Mouse (Mus musculus) CH12.LX (cell line): Measurements from ENCODE around the gene Tmem170. TPM values are rescaled to one million over a fixed set of nuclear protein-coding genes. Genes with fewer than 3 reads are reported as not detected.
"Not testable (repeated sequence)": the region's sequence is repeated elsewhere in the genome, so short reads cannot be mapped to it uniquely, and the experiment has no call there.

Source experiments
- DNase-seq: peaks from one replicate; pipeline ENCODE4 v3.0.0-alpha.2; 2013; ENCODE audit errors: extremely low read depth
- H3K27ac ChIP-seq: 2 replicates; pipeline ENCODE4 v1.5.1; 2012; ENCODE audit warnings: low read depth, mild to moderate bottlenecking, control low read depth, moderate library complexity; ENCODE audit not compliant: insufficient read depth
- H3K27me3 ChIP-seq: replicated peaks from 2 replicates; pipeline ENCODE3; 2012; ENCODE audit warnings: inconsistent platforms
- H3K36me3 ChIP-seq, 2 experiments: replicated peaks in 1 of 2; 2 replicates each; pipeline versions ENCODE3 to v1.6.1; 2012; ENCODE audit warnings: inconsistent platforms in 1 of 2, low read length in 1 of 2, mild to moderate bottlenecking in 1 of 2, mixed read lengths in 1 of 2, moderate library complexity in 1 of 2; ENCODE audit not compliant: control insufficient read depth in 1 of 2, insufficient read depth in 1 of 2
- H3K4me1 ChIP-seq, 2 experiments: 2 replicates each; pipeline ENCODE4 v1.6.1; 2012; ENCODE audit warnings: inconsistent platforms in 1 of 2, moderate library complexity in 1 of 2; ENCODE audit not compliant: insufficient read depth in 2 of 2, control insufficient read depth in 1 of 2
- H3K4me2 ChIP-seq: 2 replicates; pipeline ENCODE4 v1.6.1; 2012; ENCODE audit warnings: low read depth, mild to moderate bottlenecking, control low read depth; ENCODE audit not compliant: poor library complexity, insufficient read depth, severe bottlenecking
- H3K4me3 ChIP-seq, 3 experiments: fragments of 150-350 bp in 1 of 3; sonication (generic) in 1 of 3; replicated peaks in 1 of 3; 2 replicates each; pipeline versions ENCODE3 to v1.5.1; 2011 to 2012; ENCODE audit warnings: low read depth in 2 of 3, low read length in 2 of 3, mild to moderate bottlenecking in 2 of 3, moderate library complexity in 2 of 3, control low read depth in 1 of 3, improper control_type of control experiment in 1 of 3, inconsistent platforms in 1 of 3, mixed read lengths in 1 of 3; ENCODE audit not compliant: poor library complexity in 1 of 3
- H3K79me2 ChIP-seq: replicated peaks from 2 replicates; pipeline ENCODE4 v1.6.1; 2012; ENCODE audit warnings: mild to moderate bottlenecking, moderate library complexity; ENCODE audit not compliant: control insufficient read depth, poor library complexity, insufficient read depth, severe bottlenecking; ENCODE audit errors: extremely low read depth
- H3K9ac ChIP-seq: 2 replicates; pipeline ENCODE4 v1.6.1; 2012; ENCODE audit warnings: low read depth, mild to moderate bottlenecking, control low read depth, moderate library complexity; ENCODE audit not compliant: insufficient read depth
- H3K9me3 ChIP-seq: replicated peaks from 2 replicates; pipeline ENCODE3; 2012; ENCODE audit warnings: low read length, inconsistent platforms, mixed read lengths
- BHLHE40 ChIP-seq: IDR thresholded peaks from 2 replicates; pipeline ENCODE4 v1.6.1; 2011; ENCODE audit warnings: mild to moderate bottlenecking, low read depth, low read length, improper control_type of control experiment
- E2F4 ChIP-seq: IDR thresholded peaks from 2 replicates; pipeline ENCODE4 v1.6.1; 2011; ENCODE audit warnings: low read depth, low read length, improper control_type of control experiment; ENCODE audit not compliant: insufficient replicate concordance
- EP300 ChIP-seq: IDR thresholded peaks from 2 replicates; pipeline ENCODE4 v1.6.1; 2011; ENCODE audit warnings: low read length, improper control_type of control experiment
- HCFC1 ChIP-seq: IDR thresholded peaks from 2 replicates; pipeline ENCODE4 v1.6.1; 2012; ENCODE audit warnings: low read depth, mild to moderate bottlenecking, inconsistent platforms, low read length, improper control_type of control experiment
- JUND ChIP-seq: conservative IDR thresholded peaks from 2 replicates; pipeline ENCODE4 v1.6.1; 2011; ENCODE audit warnings: low read depth, low read length, improper control_type of control experiment
- KAT2A ChIP-seq: IDR thresholded peaks from 2 replicates; pipeline ENCODE4 v1.6.1; 2012; ENCODE audit warnings: low read length, improper control_type of control experiment, inconsistent platforms; ENCODE audit not compliant: insufficient replicate concordance
- MAZ ChIP-seq: IDR thresholded peaks from 2 replicates; pipeline ENCODE4 v1.6.1; 2012; ENCODE audit warnings: low read depth, mild to moderate bottlenecking, inconsistent platforms, low read length, improper control_type of control experiment, moderate library complexity
- MXI1 ChIP-seq: IDR thresholded peaks from 2 replicates; pipeline ENCODE4 v1.6.1; 2011; ENCODE audit warnings: mild to moderate bottlenecking, low read depth, low read length, improper control_type of control experiment
- POLR2AphosphoS2 ChIP-seq: IDR thresholded peaks from 2 replicates; pipeline ENCODE4 v1.6.1; 2011; ENCODE audit warnings: low read depth, low read length, improper control_type of control experiment
- RAD21 ChIP-seq: IDR thresholded peaks from 2 replicates; pipeline ENCODE4 v1.6.1; 2011; ENCODE audit warnings: low read depth, mild to moderate bottlenecking, low read length, improper control_type of control experiment, moderate library complexity
- RCOR1 ChIP-seq: conservative IDR thresholded peaks from 2 replicates; pipeline ENCODE4 v1.6.1; 2012; ENCODE audit warnings: low read depth, mild to moderate bottlenecking, inconsistent platforms, low read length, improper control_type of control experiment
- SIN3A ChIP-seq: IDR thresholded peaks from 2 replicates; pipeline ENCODE4 v1.6.1; 2012; ENCODE audit warnings: low read length, improper control_type of control experiment, inconsistent platforms
- TBP ChIP-seq: conservative IDR thresholded peaks from 2 replicates; pipeline ENCODE4 v1.6.1; 2011; ENCODE audit warnings: low read depth, low read length, improper control_type of control experiment
- TCF12 ChIP-seq: IDR thresholded peaks from 2 replicates; pipeline ENCODE4 v1.6.1; 2014; ENCODE audit warnings: low read depth, mild to moderate bottlenecking, inconsistent platforms, low read length, improper control_type of control experiment
- USF1 ChIP-seq: IDR thresholded peaks from 2 replicates; pipeline ENCODE4 v1.6.1; 2014; ENCODE audit warnings: low read depth, mild to moderate bottlenecking, inconsistent platforms, low read length, improper control_type of control experiment
- USF2 ChIP-seq: conservative IDR thresholded peaks from 2 replicates; pipeline ENCODE4 v1.6.1; 2011; ENCODE audit warnings: low read depth, low read length, improper control_type of control experiment
- ZNF384 ChIP-seq: IDR thresholded peaks from 2 replicates; pipeline ENCODE4 v1.6.1; 2012; ENCODE audit warnings: low read depth, low read length, improper control_type of control experiment, inconsistent platforms
- dilution Hi-C: fragments of 300-500 bp; cut with MboI; formaldehyde crosslinking; loops from 2 replicates; pipeline ENCODE4 v1.14.3; 2020; ENCODE audit warnings: low sequenced_read_pairs; ENCODE audit not compliant: extremely low pct_unique_long_range_greater_than_20kb, extremely low pct_ligation_motif_present
- in situ Hi-C: fragments of 300-500 bp; cut with MboI; formaldehyde crosslinking; loops from 3 replicates; pipeline ENCODE4 v1.14.3; 2019; ENCODE audit warnings: low sequenced_read_pairs, low pct_ligation_motif_present, low pct_unique_long_range_greater_than_20kb, mixed read lengths
- polyA plus RNA-seq: library from polyadenylated mRNA; unstranded; fragments of >175 nt; gene quantifications from 2 replicates; pipeline ENCODE4 v1.2.1, GENCODE M21; 2012; ENCODE audit warnings: low read depth; ENCODE audit not compliant: insufficient read length
- total RNA-seq, 2 experiments: library from RNA; depleted of rRNA; stranded (reverse); fragments of 300-350 nt in 1 of 2; fragments of >200 nt in 1 of 2; gene quantifications; 2 replicates each; pipeline ENCODE4 v1.2.3; 2012 to 2014

Gene Tmem170
- total and polyA plus RNA-seq, 3 experiments: 1.6 to 2.5 (median 2.4) TPM

DNA sequence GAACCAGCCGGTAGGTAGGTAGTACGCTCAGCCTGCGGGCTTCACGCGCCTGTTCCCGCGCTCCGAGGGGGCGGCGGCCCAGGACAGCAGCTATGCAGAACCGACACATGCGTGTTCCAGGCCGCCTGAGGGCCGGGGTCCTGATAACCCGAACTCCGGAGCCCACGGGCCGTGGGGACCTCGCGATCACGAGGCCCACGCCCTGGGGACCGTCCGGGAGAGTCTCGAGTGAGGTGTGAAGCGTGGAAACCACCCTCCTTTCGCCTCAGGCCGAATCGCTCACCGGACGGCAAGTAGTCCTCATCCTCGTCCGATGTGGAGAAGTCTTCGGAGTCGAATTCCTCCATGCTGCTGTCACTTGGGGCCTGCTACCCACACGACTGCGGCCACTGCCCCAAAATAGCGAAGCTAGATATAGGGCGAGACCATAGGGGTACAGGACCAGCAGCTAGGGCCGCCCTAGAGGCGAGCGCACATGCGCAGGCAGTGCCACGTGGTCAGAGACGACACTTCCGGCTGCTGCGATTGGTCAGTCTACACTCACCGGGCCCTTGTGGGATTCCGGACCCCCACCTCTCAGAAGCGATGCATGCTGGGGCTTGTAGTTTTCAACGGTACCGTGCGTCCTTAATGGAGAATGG lies 22.6 kb downstream of the Tmem170 start, which contains the start of gene Cfdp1 (continued):
- TF ChIP-seq E2F4: no peak
- peak; percentile 59; the same call in 1 of the 2 replicates for TF ChIP-seq POLR2AphosphoS2
- TF ChIP-seq MAZ: peak; percentile 100
- TF ChIP-seq MXI1: peak; percentile 82
- TF ChIP-seq RCOR1: no peak
- TF ChIP-seq BHLHE40: no peak
- TF ChIP-seq TBP: peak; percentile 71
- TF ChIP-seq RAD21: no peak
- peak; percentile 75 for TF ChIP-seq SIN3A
- TF ChIP-seq HCFC1: peak; percentile 98
- TF ChIP-seq KAT2A: peak; percentile 96; the same call in 1 of the 2 replicates

- peak; percentile 58 for TF ChIP-seq ZNF384
- peaks cover 0 to 27% of the 10 kb centered on the region in 2 experiments; a peak in 3 of 4 replicates for H3K4me1 ChIP-seq
- peak overlapping the region; percentile 55 for H3K9ac ChIP-seq
- peaks cover 26% of the 10 kb centered on the region for H3K79me2 ChIP-seq
- H3K9me3 ChIP-seq, dilution Hi-C loops, H3K27me3 ChIP-seq, in situ Hi-C loops, H3K27ac ChIP-seq: not testable (repeated sequence)
- peak; percentile 12 for DNase-seq
- H3K4me2 ChIP-seq: peak overlapping the region; percentile 97
- peaks cover 0 to 35% of the 10 kb centered on the region in 2 experiments for H3K36me3 ChIP-seq
- peak overlapping the region; percentile 91 to 97 (median 94) for H3K4me3 ChIP-seq
These were observed 23.3 kb downstream of the Tmem170 start for GRCm38 (mm10) chr8:111853219-111853618.

GRCm38 (mm10) chr8:111846746-111847145 lies 29.8 kb downstream of the Tmem170 start:
- H3K36me3 ChIP-seq: peaks cover 11 to 71% of the 10 kb centered on the region in 2 experiments
- TF ChIP-seq JUND: no peak
- TF ChIP-seq E2F4: no peak
- TF ChIP-seq USF1: no peak
- TF ChIP-seq MAZ: no peak
- no peak for TF ChIP-seq USF2
- TF ChIP-seq ZNF384: no peak
- TF ChIP-seq EP300: no peak
- TF ChIP-seq TCF12: no peak
- DNase-seq: no peak
- peaks cover 37% of the 10 kb centered on the region for H3K79me2 ChIP-seq
- no peaks in the 10 kb centered on the region for H3K27me3 ChIP-seq
- no peaks in the 10 kb centered on the region for H3K9me3 ChIP-seq
- H3K4me3 ChIP-seq: no peak overlapping the region
- in situ Hi-C loops (no loop called here), dilution Hi-C loops (no loop called here)
- no peak overlapping the region for H3K9ac ChIP-seq
- no peak overlapping the region for H3K27ac ChIP-seq
- peaks cover 0 to 11% of the 10 kb centered on the region in 2 experiments; a peak in 1 of 4 replicates for H3K4me1 ChIP-seq
- H3K4me2 ChIP-seq: no peak overlapping the region
